Mouse (Mus musculus) ovary, adult 18-20 months (tissue): Measurements from ENCODE around the gene Tmem260.

Source experiments
- DNase-seq: peaks from one replicate; pipeline ENCODE4 v3.0.0; 2022; ENCODE audit warnings: low spot score, mixed read lengths

The Tmem260 gene

GRCm38 (mm10) chr14:48481591-48481990 lies 35.7 kb downstream of the Tmem260 start:
- DNase-seq, result no peak

- no peak for DNase-seq
Observed at GRCm38 (mm10) chr14:48482762-48483161, 36.8 kb downstream of the Tmem260 start.

GRCm38 (mm10) chr14:48493896-48494295 lies 48.0 kb downstream of the Tmem260 start:
- DNase-seq, result no peak

- DNase-seq, result no peak
Observed at GRCm38 (mm10) chr14:48502573-48502972, 56.6 kb downstream of the Tmem260 start.

- no peak for DNase-seq
Observed at GRCm38 (mm10) chr14:48503691-48504565, 58.0 kb downstream of the Tmem260 start.

- no peak for DNase-seq
Observed at GRCm38 (mm10) chr14:48504566-48504950, 58.6 kb downstream of the Tmem260 start.

- no peak for DNase-seq
Observed at GRCm38 (mm10) chr14:48505606-48506005, 59.7 kb downstream of the Tmem260 start.

GRCm38 (mm10) chr14:48507376-48507775 lies 61.5 kb downstream of the Tmem260 start:
- no peak for DNase-seq

- no peak for DNase-seq
Observed at GRCm38 (mm10) chr14:48509131-48509530, 63.2 kb downstream of the Tmem260 start.

GRCm38 (mm10) chr14:48513098-48513823 lies 67.3 kb downstream of the Tmem260 start:
- DNase-seq, result no peak

- no peak for DNase-seq
Observed at GRCm38 (mm10) chr14:48513824-48514493, 68.0 kb downstream of the Tmem260 start.

- no peak for DNase-seq
Observed at GRCm38 (mm10) chr14:48514620-48515019, 68.7 kb downstream of the Tmem260 start.

- DNase-seq, result no peak
Observed at GRCm38 (mm10) chr14:48515538-48515937, 69.6 kb downstream of the Tmem260 start.

GRCm38 (mm10) chr14:48523361-48523760 lies 77.4 kb downstream of the Tmem260 start:
- no peak for DNase-seq

- DNase-seq, result no peak
Observed at GRCm38 (mm10) chr14:48524135-48524534, 78.2 kb downstream of the Tmem260 start.

GRCm38 (mm10) chr14:48525055-48525454 lies 79.1 kb downstream of the Tmem260 start:
- DNase-seq, result no peak

GRCm38 (mm10) chr14:48530629-48531028 lies 84.7 kb downstream of the Tmem260 start:
- DNase-seq, result no peak

- DNase-seq, result no peak
Observed at GRCm38 (mm10) chr14:48537795-48538766, 92.2 kb downstream of the Tmem260 start.

GRCm38 (mm10) chr14:48545166-48545565 lies 99.2 kb downstream of the Tmem260 start:
- DNase-seq, result no peak

GRCm38 (mm10) chr14:48546009-48546408 lies 100.1 kb downstream of the Tmem260 start:
- DNase-seq, result no peak

GRCm38 (mm10) chr14:48549703-48550102 lies 103.8 kb downstream of the Tmem260 start:
- DNase-seq, result no peak
